Mouse (Mus musculus) embryonic facial prominence, embryonic 15.5 days (tissue): ENCODE results near the gene S100a1. TPM values are rescaled to one million over a fixed set of nuclear protein-coding genes. Genes with fewer than 3 reads are reported as not detected.

Experiments used
- ATAC-seq: fragments of 200-750 bp; cut with Nextera tagmentation; 2 replicates; pipeline ENCODE4 v1.8.0; 2017; ENCODE audit warnings: low read depth, moderate TSS enrichment; ENCODE audit not compliant: insufficient number of reproducible peaks, low FRiP score, low TSS enrichment
- H3K27ac ChIP-seq: fragments of 300-500 bp; sonication (generic); replicated peaks from 2 replicates; pipeline ENCODE4 v1.5.1; 2015; ENCODE audit warnings: mild to moderate bottlenecking, inconsistent platforms
- H3K27me3 ChIP-seq: fragments of 300-500 bp; sonication (generic); 2 replicates; pipeline ENCODE4 v1.6.1; 2015; ENCODE audit warnings: inconsistent platforms
- H3K36me3 ChIP-seq: fragments of 300-500 bp; sonication (generic); 2 replicates; pipeline ENCODE4 v1.6.1; 2015; ENCODE audit warnings: mild to moderate bottlenecking, inconsistent platforms
- H3K4me1 ChIP-seq: fragments of 300-500 bp; sonication (generic); 2 replicates; pipeline ENCODE4 v1.6.1; 2015; ENCODE audit warnings: inconsistent platforms
- H3K4me2 ChIP-seq: fragments of 300-500 bp; sonication (generic); replicated peaks from 2 replicates; pipeline ENCODE4 v1.6.1; 2015; ENCODE audit warnings: mild to moderate bottlenecking, inconsistent platforms
- H3K4me3 ChIP-seq: fragments of 300-500 bp; sonication (generic); replicated peaks from 2 replicates; pipeline ENCODE4 v1.5.1; 2015; ENCODE audit warnings: mild to moderate bottlenecking, inconsistent platforms
- H3K9ac ChIP-seq: fragments of 300-500 bp; sonication (generic); 2 replicates; pipeline ENCODE4 v1.6.1; 2015; ENCODE audit warnings: inconsistent platforms
- H3K9me3 ChIP-seq: fragments of 300-500 bp; sonication (generic); replicated peaks from 2 replicates; pipeline ENCODE4 v1.6.1; 2016; ENCODE audit warnings: inconsistent platforms
- WGBS: fragments of 180-500 bp; shearing (Covaris S2); methylation state at CpG from one replicate; pipeline ENCODE4 v1.1.7; 2015; 5-methylcytosine and 5-hydroxymethylcytosine counted together
- polyA plus RNA-seq: library from polyadenylated mRNA; unstranded; fragments of >200 nt; fragmentation: Nextera tagmentation; extraction: Ambion mirVana; gene quantifications from 2 replicates; pipeline ENCODE4 v1.2.1, GENCODE M21; 2015

The S100a1 gene
- polyA plus RNA-seq, 1 experiment from 2014 or later, result 63.7 TPM

- no peaks in the 10 kb centered on the region for H3K9me3 ChIP-seq
- peak; percentile 97 for ATAC-seq
Measured at GRCm38 (mm10) chr3:90490696-90491256, 23.4 kb downstream of the S100a1 start, which contains the start of gene Snapin. Gene Snapin (minus strand): TSS chr3:90491033.

GRCm38 (mm10) chr3:90488576-90488975 lies 25.6 kb downstream of the S100a1 start:
- Histone ChIP-seq H3K27ac (no peak overlapping the region), H3K4me2 (no peak overlapping the region), H3K36me3 (peaks cover 56% of the 10 kb centered on the region), H3K4me3 (no peak overlapping the region), H3K9ac (no peak overlapping the region), H3K27me3 (no peaks in the 10 kb centered on the region), H3K9me3 (no peaks in the 10 kb centered on the region), H3K4me1 (peaks cover 10% of the 10 kb centered on the region; the same call in 1 of the 2 replicates)
- 81% methylated on average over 6 of the region's 6 CpGs for WGBS
- ATAC-seq, result no peak

More at GRCm38 (mm10) chr3:90490696-90491256, 23.4 kb downstream of the S100a1 start, which contains the start of gene Snapin:
- under 1% methylated on average over 37 of the region's 37 CpGs for WGBS
- Histone ChIP-seq H3K4me2 (peak within 1 kb of the TSS; percentile 63), H3K36me3 (peaks cover 40% of the 10 kb centered on the region), H3K9ac (peak within 1 kb of the TSS; percentile 80), H3K4me3 (peak within 1 kb of the TSS; percentile 89), H3K4me1 (peaks cover 10% of the 10 kb centered on the region; the same call in 1 of the 2 replicates), H3K27ac (peak within 1 kb of the TSS; percentile 84), H3K27me3 (no peaks in the 10 kb centered on the region)

- H3K4me1 ChIP-seq, result peaks cover 10% of the 10 kb centered on the region; the same call in 1 of the 2 replicates
- no peak overlapping the region for H3K9ac ChIP-seq
- H3K9me3 ChIP-seq, result no peaks in the 10 kb centered on the region
- H3K4me3 ChIP-seq, result no peak overlapping the region
- peaks cover 70% of the 10 kb centered on the region for H3K36me3 ChIP-seq
- 78% methylated on average over 5 of the region's 5 CpGs for WGBS
- H3K4me2 ChIP-seq, result no peak overlapping the region
- ATAC-seq, result no peak
- H3K27me3 ChIP-seq, result no peaks in the 10 kb centered on the region
- no peak overlapping the region for H3K27ac ChIP-seq
Measured at GRCm38 (mm10) chr3:90486998-90487397, 27.2 kb downstream of the S100a1 start.

DNA sequence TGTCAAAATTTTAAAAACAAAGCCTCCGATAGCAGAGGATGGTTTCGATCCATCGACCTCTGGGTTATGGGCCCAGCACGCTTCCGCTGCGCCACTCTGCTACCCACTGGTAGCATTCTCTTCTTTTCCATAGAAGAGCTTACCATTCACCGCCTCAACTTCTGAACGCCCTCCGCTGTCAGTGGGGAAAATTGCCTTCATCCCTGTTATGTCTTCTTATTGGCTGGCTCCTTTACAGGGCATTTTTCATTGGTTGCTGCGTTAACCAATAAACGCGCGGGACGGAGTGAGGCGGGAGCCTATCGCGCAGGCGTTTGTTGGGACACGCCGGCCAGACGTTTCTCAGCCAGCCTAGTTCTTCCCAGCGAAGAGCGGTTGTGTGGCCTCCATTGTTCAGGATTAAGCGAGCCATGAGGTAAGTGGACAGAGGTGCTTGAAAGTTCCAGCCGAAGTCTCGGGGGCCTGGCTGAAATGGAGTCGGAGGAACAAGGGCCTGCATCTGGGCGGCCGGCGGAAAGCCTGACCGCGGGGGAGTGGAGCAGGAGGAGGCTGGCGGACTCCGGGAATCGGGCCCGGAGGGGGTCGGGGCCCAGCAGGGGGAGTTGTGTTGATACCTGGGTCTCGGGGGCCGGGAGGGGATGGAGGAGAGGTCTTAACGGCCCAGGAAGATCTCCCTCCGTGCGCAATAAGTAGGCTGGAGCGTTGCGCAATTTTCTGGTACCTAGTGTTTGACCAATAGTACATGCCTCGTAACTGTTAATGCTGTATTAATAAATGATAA lies 38.2 kb downstream of the S100a1 start, which contains the start of gene Ilf2:
Gene Ilf2, plus strand, starts transcription at position 296 of the 781 bp plus-strand sequence.
- peak within 1 kb of the TSS; percentile 95 for H3K27ac ChIP-seq
- H3K4me3 ChIP-seq, result peak within 1 kb of the TSS; percentile 93
- peaks cover 31% of the 10 kb centered on the region for H3K36me3 ChIP-seq
- peaks cover 8% of the 10 kb centered on the region for H3K4me1 ChIP-seq
- ATAC-seq, result peak; percentile 99
- H3K27me3 ChIP-seq, result no peaks in the 10 kb centered on the region
- H3K9ac ChIP-seq, result peak within 1 kb of the TSS; percentile 93
- H3K4me2 ChIP-seq, result peak within 1 kb of the TSS; percentile 60
- WGBS, result 1% methylated on average over 45 of the region's 45 CpGs
- no peaks in the 10 kb centered on the region for H3K9me3 ChIP-seq

DNA sequence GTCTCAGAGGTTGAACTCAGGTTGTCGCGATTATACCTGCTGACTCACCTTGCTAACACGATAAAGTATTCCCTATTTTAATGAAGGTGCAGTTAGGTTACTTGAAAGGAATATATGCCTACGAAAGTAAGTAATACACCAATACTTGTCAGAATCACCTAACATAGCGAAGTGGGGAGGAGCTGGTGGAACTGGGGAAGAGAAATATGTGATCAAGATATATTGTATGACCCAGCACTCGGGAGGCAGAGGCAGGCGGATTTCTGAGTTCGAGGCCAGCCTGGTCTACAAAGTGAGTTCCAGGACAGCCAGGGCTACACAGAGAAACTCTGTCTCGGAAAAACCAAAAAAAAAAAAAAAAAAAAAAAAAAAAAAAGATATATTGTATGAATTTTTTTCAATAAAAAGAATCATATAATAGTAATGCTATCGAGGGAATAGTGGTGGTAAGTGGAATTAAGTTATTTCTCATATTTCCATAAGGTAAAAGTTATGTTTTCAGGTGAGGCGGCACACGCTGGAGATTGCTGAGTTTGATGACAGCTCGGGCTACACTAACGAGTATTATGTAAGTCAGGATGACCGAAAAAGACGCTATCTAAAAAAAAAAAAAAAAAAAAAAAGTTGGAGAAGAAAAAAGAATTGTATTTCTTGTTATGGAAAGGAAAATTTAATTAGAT lies 38.9 kb downstream of the S100a1 start:
- peaks cover 23% of the 10 kb centered on the region for H3K36me3 ChIP-seq
- H3K4me1 ChIP-seq, result peaks cover 8% of the 10 kb centered on the region
- H3K4me2 ChIP-seq, result 0 out of 2 replicates have a peak overlapping the region, but pooled peaks have one; percentile 25
- no peak overlapping the region for H3K9ac ChIP-seq
- no peak overlapping the region for H3K27ac ChIP-seq
- peak overlapping the region; percentile 93 for H3K4me3 ChIP-seq
- WGBS, result 39% methylated on average over 16 of the region's 16 CpGs
- no peaks in the 10 kb centered on the region for H3K27me3 ChIP-seq
- ATAC-seq, result peak; percentile 4; the same call in 1 of the 2 replicates
- no peaks in the 10 kb centered on the region for H3K9me3 ChIP-seq

DNA sequence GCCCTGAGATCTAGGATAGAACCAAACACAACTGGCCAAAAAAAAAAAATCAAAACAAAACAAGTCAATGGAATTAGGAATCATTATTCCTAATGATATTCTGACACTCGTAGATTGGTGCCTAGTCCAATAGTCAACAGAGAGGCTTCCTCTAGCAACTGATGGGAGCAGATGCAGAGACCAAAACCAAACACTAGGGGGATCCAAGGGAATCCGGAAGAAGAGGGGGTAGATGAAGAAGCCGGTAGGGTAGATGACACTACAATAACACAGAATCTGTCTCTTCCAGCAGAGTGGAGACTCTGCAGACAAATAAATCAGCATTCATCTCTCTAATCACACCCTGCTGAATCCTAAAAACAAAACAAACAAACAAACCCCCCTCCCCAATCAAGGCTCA lies 42.0 kb downstream of the S100a1 start:
- H3K9me3 ChIP-seq, result no peaks in the 10 kb centered on the region
- 26% methylated on average over 3 of the region's 3 CpGs for WGBS
- H3K36me3 ChIP-seq, result no peaks in the 10 kb centered on the region
- no peaks in the 10 kb centered on the region for H3K27me3 ChIP-seq
- ATAC-seq, result no peak
- H3K9ac ChIP-seq, result no peak overlapping the region
- no peak overlapping the region for H3K4me3 ChIP-seq
- H3K27ac ChIP-seq, result no peak overlapping the region
- no peak overlapping the region for H3K4me2 ChIP-seq
- H3K4me1 ChIP-seq, result peaks cover 5% of the 10 kb centered on the region

DNA sequence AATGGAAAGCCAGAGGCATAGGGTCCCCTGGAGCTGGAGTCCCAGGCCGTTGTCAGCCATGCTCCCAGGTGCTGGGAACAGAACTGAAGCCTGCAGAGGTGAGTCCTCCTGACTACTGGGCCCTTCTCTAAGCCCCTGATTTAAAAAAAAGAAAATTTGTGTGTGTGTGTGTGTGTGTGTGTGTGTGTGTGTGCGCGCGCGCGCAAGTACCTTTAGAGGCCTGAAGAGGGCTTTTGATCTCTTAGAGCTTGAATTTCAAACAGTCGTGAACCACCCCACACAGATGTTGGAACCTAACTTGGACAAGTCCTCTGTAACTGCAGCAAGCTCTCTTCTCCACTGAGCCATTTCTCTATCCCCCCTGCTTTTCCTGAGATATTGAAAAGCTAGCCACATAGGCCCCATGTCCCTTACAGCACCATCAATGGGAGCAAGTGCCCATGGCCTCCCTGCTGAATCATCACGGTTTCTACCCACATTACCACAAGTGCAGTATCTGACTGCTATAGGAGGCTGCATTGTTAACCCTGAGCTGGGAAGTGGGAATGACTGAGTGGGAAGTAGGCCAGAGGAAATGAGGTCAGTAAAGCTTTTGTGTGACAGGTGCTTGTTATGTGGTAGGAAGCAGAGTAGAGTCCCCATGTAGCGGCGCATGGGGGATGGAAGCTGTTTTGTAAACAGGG lies 46.4 kb downstream of the S100a1 start:
- Histone ChIP-seq H3K4me3 (no peak overlapping the region), H3K27me3 (peaks cover 35% of the 10 kb centered on the region), H3K36me3 (no peaks in the 10 kb centered on the region), H3K27ac (no peak overlapping the region), H3K4me1 (peaks cover 17% of the 10 kb centered on the region), H3K4me2 (no peak overlapping the region), H3K9me3 (no peaks in the 10 kb centered on the region), H3K9ac (no peak overlapping the region)
- 91% methylated on average over 10 of the region's 10 CpGs for WGBS
- no peak for ATAC-seq

DNA sequence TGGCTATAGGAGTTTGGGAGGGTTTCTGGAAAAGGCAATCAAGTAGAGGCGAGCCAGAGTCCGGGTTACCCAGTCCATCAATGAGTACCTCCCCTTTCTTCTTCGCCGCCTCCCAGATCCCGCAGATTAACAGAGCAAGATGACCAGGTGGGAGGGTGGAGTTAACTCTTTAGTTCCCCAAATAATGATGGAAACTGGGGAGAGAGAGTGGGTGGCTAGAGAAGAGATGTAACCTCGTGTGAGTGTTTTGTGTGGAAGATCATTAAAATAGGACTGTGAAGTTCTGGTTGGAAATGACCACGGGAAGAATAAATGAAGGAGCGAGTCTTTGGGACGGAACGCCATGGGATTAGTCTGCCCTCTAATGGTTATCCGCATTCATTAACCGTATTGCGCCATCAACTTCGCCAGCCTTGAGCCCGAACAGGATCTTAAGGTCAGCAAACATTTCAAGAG lies 47.9 kb downstream of the S100a1 start:
- Histone ChIP-seq H3K4me1 (peaks cover 17% of the 10 kb centered on the region), H3K4me3 (peak overlapping the region; percentile 44), H3K27me3 (peaks cover 46% of the 10 kb centered on the region), H3K4me2 (peak overlapping the region; percentile 88), H3K9ac (no peak overlapping the region), H3K9me3 (no peaks in the 10 kb centered on the region), H3K36me3 (no peaks in the 10 kb centered on the region), H3K27ac (no peak overlapping the region)
- WGBS, result under 1% methylated on average over 15 of the region's 15 CpGs
- 0 out of 2 replicates have a peak, but pooled peaks have one; percentile 18 for ATAC-seq

DNA sequence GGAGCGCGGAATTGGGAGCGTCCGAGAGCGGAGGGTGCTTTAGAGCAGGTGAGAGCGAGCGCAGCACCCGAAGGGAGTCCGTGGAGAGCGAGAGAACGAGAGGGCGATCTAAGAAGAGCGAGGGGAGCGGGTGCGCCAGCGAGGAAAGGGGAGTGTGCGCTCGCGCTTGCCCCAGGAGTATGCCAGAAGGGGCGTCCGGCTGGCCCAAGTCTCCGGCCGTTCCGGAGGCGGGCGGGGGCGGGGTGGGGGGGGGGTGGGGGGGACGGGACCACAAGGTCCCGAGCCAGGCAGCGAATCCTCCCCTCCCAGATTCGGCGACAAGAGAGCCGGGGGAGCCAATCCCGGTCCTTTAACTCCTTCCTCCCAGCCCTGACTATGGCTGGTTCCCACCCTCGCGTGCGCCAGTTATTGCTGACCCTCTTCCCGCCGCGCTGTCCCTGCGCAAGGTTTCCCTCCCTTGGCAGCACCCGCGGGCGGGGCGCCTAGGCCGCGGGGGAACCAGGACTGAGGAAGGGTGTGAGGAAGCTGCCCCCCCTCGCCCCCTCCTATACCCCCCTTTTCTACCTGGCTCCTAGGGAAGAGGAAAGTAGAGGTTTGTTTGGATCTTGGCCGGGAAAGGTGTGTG lies 48.4 kb downstream of the S100a1 start, which contains the start of gene Npr1:
Gene Npr1, minus strand, starts transcription at position 181 of the 625 bp plus-strand sequence.
- no peak within 1 kb of the TSS for H3K27ac ChIP-seq
- under 1% methylated on average over 43 of the region's 49 CpGs for WGBS
- peaks cover 17% of the 10 kb centered on the region for H3K4me1 ChIP-seq
- no peaks in the 10 kb centered on the region for H3K36me3 ChIP-seq
- peak within 1 kb of the TSS; percentile 44 for H3K4me3 ChIP-seq
- peak; percentile 35; the same call in 1 of the 2 replicates for ATAC-seq
- H3K9ac ChIP-seq, result 0 out of 2 replicates have a peak within 1 kb of the TSS, but pooled peaks have one; percentile 21
- H3K27me3 ChIP-seq, result peaks cover 46% of the 10 kb centered on the region
- H3K4me2 ChIP-seq, result peak within 1 kb of the TSS; percentile 88
- H3K9me3 ChIP-seq, result no peaks in the 10 kb centered on the region

DNA sequence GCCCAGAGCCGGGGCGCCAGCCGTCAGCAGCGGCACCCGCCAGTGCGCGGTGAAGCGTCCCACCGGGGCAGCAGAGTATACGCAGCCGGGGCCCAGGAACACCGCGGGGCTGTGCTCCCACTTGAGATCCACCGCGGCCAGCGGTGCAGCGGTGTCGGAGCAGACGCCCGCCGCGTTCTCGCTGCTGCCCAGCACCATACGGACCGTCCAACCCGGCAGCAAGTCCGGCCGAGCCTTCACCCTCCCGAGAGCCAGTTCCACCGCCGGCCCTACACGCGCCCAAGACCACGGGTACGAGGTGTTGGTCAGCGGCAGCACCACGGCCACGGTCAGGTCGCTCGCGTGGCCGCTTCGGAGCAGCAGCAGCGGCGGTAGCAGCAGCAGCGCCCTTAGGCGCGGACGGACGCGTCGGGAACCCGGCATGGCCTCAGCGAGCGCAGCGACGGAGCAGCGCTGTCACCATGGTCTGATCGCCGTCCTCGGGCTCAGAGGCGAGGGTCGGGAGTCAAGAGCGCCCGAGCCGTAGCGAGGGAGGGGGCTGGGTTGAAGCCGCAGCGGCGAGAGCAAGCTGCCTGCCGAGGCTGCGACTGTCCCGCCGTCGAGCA lies 49.0 kb downstream of the S100a1 start:
- Histone ChIP-seq H3K27ac (no peak overlapping the region), H3K27me3 (peaks cover 46% of the 10 kb centered on the region), H3K4me1 (peaks cover 17% of the 10 kb centered on the region), H3K9me3 (no peaks in the 10 kb centered on the region), H3K9ac (0 out of 2 replicates have a peak overlapping the region, but pooled peaks have one; percentile 21), H3K4me3 (peak overlapping the region; percentile 44), H3K4me2 (peak overlapping the region; percentile 88), H3K36me3 (no peaks in the 10 kb centered on the region)
- WGBS, result 1% methylated on average over 74 of the region's 75 CpGs
- ATAC-seq, result no peak
